Mouse (Mus musculus): Measurements from ENCODE around the gene Gm49383.
"Not testable (repeated sequence)": the region's sequence is repeated elsewhere in the genome, so short reads cannot be mapped to it uniquely, and the experiment has no call there.

Gene Gm49383

GRCm38 (mm10) chr12:69160677-69161076 is 36.2 kb downstream of the Gm49383 start:
- not testable (repeated sequence) for DNase-seq

DNA sequence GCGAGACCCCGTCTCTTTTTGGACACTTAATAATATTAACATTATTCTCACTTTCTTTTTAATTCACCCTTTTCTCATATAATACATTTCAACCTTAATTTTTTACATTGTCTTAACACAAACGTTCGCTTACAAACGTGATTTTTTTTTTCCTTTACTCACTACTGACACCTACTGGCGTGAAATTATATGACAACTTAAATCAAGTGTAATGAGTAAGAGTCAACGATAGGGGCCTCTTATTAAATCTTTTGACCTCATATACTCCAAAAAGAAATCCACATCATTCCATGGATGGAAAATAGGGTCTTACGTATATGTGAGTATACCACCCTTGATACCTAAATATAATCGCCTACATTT is 37.3 kb downstream of the Gm49383 start:
- peak; percentile 35 to 37 for DNase-seq

- peak; percentile 98 to 99 for DNase-seq
Measured at GRCm38 (mm10) chr12:69158765-69159577, 37.9 kb downstream of the Gm49383 start, which contains the start of gene Rps29. Gene Rps29 (minus strand): TSS chr12:69159186.

GRCm38 (mm10) chr12:69158366-69158764 is 38.5 kb downstream of the Gm49383 start:
- DNase-seq, result no peak

DNA sequence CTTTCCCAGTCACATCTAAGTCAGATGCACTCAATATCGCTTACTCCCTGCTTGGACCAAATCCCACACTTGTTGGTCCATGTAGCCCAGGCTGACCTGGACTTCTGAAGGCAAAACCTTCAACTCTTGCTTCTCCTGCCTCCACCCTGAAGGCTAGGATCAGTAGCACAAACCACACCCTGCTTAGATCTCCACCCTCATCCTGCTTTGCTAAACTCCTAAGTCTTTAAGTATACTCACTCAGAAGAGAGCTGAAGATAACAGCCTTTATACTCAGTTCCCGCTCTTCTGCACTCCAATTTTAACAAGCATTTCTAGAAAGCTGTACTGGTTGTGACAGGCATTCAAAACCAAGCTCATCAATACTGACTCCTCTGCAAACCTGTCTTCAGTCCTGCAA is 39.8 kb downstream of the Gm49383 start:
- DNase-seq, result no peak

GRCm38 (mm10) chr12:69156436-69156835 is 40.5 kb downstream of the Gm49383 start:
- DNase-seq, result no peak

- no peak for DNase-seq
Measured at GRCm38 (mm10) chr12:69155923-69156322, 41.0 kb downstream of the Gm49383 start.

DNA sequence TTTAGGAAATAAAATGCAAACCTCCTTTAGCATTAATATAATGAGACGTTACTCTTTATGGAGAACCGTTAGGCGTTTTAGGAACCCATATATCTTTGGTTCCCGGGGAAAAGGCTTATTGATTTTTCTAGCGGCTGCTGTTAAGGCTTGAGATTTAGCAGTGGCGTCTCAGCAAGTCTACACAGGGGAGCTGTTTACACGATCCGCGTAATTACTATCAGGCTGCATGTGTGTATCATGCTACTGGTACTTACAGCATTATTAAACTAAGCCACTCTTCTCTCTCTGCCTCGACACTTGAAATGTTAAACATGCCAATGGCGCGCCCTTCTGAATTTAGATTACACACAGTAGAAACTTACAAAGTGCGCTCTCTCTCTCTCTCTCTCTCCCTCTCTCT is 46.9 kb downstream of the Gm49383 start:
- DNase-seq, result no peak

DNA sequence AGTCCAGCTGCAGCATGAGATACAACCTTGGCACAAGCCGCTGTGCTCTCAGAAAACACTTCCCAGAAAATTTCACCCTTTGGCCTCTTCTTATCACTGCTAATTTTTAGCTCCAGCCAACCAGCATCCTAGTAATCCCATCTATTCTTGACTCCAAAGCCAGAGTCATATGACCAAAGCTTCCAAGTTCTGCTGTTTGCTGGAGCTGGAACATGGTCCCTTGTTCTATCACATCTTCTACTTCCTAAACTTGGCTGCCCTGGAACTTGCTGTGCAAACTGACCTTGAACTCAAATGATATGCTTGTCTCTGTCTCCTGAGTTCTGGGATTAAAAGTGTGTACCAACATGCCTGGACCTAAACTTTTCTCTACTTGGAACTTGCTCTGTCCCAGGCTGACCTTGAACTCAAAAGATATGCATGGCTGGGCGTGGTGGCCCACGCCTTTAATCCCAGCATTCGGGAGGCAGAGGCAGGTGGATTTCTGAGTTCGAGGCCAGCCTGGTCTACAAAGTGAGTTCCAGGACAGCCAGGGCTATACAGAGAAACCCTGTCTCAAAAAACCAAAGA is 49.7 kb downstream of the Gm49383 start:
- DNase-seq, result no peak

- no peak for DNase-seq
Measured at GRCm38 (mm10) chr12:69143460-69143859, 53.4 kb downstream of the Gm49383 start.

DNA sequence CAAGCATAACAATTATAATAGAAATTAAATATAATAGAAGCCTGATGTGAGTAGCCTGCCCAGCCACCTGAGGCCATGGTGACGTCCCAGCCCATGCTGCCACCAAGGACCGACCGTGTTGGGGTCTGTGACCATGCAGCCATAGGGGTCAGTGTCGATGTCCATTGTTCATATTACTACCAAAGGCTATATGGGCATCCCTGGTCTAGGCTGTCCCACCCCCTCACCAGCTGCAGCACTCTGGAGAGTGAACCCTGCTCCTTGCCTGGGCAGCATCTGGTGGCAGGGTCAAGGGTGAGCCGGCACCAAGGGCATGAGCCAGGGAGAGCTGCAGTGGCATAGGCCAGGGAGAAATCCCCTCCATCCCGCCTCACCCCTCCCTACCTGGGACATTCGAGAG is 57.1 kb downstream of the Gm49383 start:
- DNase-seq, result no peak

DNA sequence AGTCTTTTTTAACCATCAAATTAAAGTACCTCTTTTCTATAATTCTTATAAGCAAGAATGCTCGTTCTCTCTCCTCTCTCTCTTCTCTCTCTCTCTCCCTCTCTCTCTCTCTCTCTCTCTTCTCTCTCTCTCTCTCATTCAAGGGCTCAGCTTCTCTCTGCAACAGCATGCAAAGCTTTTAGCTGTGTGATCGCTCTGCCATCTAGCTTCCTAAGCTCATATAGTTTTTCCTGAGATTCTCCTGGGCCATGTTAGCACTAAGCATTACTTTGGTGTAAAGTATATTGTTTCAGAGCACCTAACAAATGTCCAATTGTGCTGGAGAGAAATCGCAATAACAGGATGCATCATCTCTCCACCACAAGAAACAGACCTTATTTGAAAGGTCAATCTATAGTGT is 57.7 kb downstream of the Gm49383 start:
- no peak for DNase-seq
